Mouse (Mus musculus): ENCODE data around the gene Abcc5. TPM values are rescaled to one million over a fixed set of nuclear protein-coding genes. Genes with fewer than 3 reads are reported as not detected.
"Not testable (repeated sequence)": the region's sequence is repeated elsewhere in the genome, so short reads cannot be mapped to it uniquely, and the experiment has no call there.

Gene Abcc5
- total and polyA plus RNA-seq, 2 experiments from 2014 or later, result 26.0 to 64.3 TPM

GRCm38 (mm10) chr16:20471686-20472085, 45.5 kb upstream of the Abcc5 start:
- Histone ChIP-seq H3K4me2 (ENCODE audit: low read depth, low read length) (no peak overlapping the region), H3K9me3 (replicated peaks; ENCODE audit: control insufficient read depth, low read length) (no peaks in the 10 kb centered on the region), H3K27ac (ENCODE audit: low read depth) (no peak overlapping the region), H3K4me1 (ENCODE audit: control insufficient read depth, insufficient read depth) (0 out of 2 replicates have a peak, but pooled peaks cover 3% of the 10 kb centered on the region), H3K27me3 (ENCODE audit: control insufficient read depth, insufficient read depth, low read length) (no peaks in the 10 kb centered on the region), H3K36me3 (replicated peaks; ENCODE audit: control insufficient read depth, insufficient read depth, low read length) (no peaks in the 10 kb centered on the region), H3K4me3 (ENCODE audit: low read depth, low read length) (no peak overlapping the region), H3K9ac (replicated peaks; ENCODE audit: low read depth, low read length) (no peak overlapping the region)
- no peak for TF ChIP-seq EP300 (IDR thresholded peaks at IDR 0.05; ENCODE audit: low read depth)
- no peak for TF ChIP-seq CTCF (IDR thresholded peaks at IDR 0.05; ENCODE audit: low read depth)
- ATAC-seq (ENCODE audit: insufficient read depth, low read depth) (no peak), DNase-seq (ENCODE audit: low spot score) (no peak)
- WGBS, result 73% methylated on average over 1 of the region's 1 CpGs

- ATAC-seq (ENCODE audit: insufficient read depth, low read depth) (no peak), DNase-seq (ENCODE audit: low spot score) (no peak)
- Histone ChIP-seq H3K4me1 (ENCODE audit: control insufficient read depth, insufficient read depth) (no peaks in the 10 kb centered on the region), H3K4me2 (ENCODE audit: low read depth, low read length) (no peak overlapping the region), H3K4me3 (ENCODE audit: low read depth, low read length) (no peak overlapping the region), H3K27ac (ENCODE audit: low read depth) (no peak overlapping the region), H3K9ac (replicated peaks; ENCODE audit: low read depth, low read length) (no peak overlapping the region), H3K9me3 (replicated peaks; ENCODE audit: control insufficient read depth, low read length) (no peaks in the 10 kb centered on the region), H3K36me3 (replicated peaks; ENCODE audit: control insufficient read depth, insufficient read depth, low read length) (no peaks in the 10 kb centered on the region), H3K27me3 (ENCODE audit: control insufficient read depth, insufficient read depth, low read length) (no peaks in the 10 kb centered on the region)
- TF ChIP-seq CTCF (IDR thresholded peaks at IDR 0.05; ENCODE audit: low read depth), result no peak
- no peak for TF ChIP-seq EP300 (IDR thresholded peaks at IDR 0.05; ENCODE audit: low read depth)
- WGBS, result 89% methylated on average over 2 of the region's 2 CpGs
These were observed 44.8 kb upstream of the Abcc5 start for GRCm38 (mm10) chr16:20470981-20471380.

GRCm38 (mm10) chr16:20464725-20465124, 38.5 kb upstream of the Abcc5 start:
- Histone ChIP-seq H3K36me3 (replicated peaks; ENCODE audit: control insufficient read depth, insufficient read depth, low read length) (no peaks in the 10 kb centered on the region), H3K4me2 (ENCODE audit: low read depth, low read length) (no peak overlapping the region), H3K9me3 (replicated peaks; ENCODE audit: control insufficient read depth, low read length) (no peaks in the 10 kb centered on the region), H3K9ac (replicated peaks; ENCODE audit: low read depth, low read length) (no peak overlapping the region), H3K27ac (ENCODE audit: low read depth) (no peak overlapping the region), H3K27me3 (ENCODE audit: control insufficient read depth, insufficient read depth, low read length) (no peaks in the 10 kb centered on the region), H3K4me1 (ENCODE audit: control insufficient read depth, insufficient read depth) (no peaks in the 10 kb centered on the region), H3K4me3 (ENCODE audit: low read depth, low read length) (no peak overlapping the region)
- no peak for DNase-seq (ENCODE audit: low spot score)
- no peak for ATAC-seq (ENCODE audit: insufficient read depth, low read depth)
- TF ChIP-seq CTCF (IDR thresholded peaks at IDR 0.05; ENCODE audit: low read depth) (no peak), EP300 (IDR thresholded peaks at IDR 0.05; ENCODE audit: low read depth) (no peak)

- H3K36me3 ChIP-seq (replicated peaks; ENCODE audit: control insufficient read depth, insufficient read depth, low read length); ATAC-seq (ENCODE audit: insufficient read depth, low read depth); H3K4me2 ChIP-seq (ENCODE audit: low read depth, low read length); H3K4me3 ChIP-seq (ENCODE audit: low read depth, low read length); H3K27me3 ChIP-seq (ENCODE audit: control insufficient read depth, insufficient read depth, low read length); H3K27ac ChIP-seq (ENCODE audit: low read depth); H3K9ac ChIP-seq (replicated peaks; ENCODE audit: low read depth, low read length); H3K4me1 ChIP-seq (ENCODE audit: control insufficient read depth, insufficient read depth); DNase-seq (ENCODE audit: low spot score); H3K9me3 ChIP-seq (replicated peaks; ENCODE audit: control insufficient read depth, low read length): not testable (repeated sequence)
- WGBS, result 84% methylated on average over 5 of the region's 5 CpGs
These were observed 32.5 kb upstream of the Abcc5 start for GRCm38 (mm10) chr16:20458736-20459135.

GRCm38 (mm10) chr16:20456106-20456505, 29.9 kb upstream of the Abcc5 start:
- WGBS, result 39% methylated on average over 1 of the region's 1 CpGs
- ATAC-seq (ENCODE audit: insufficient read depth, low read depth) (no peak), DNase-seq (ENCODE audit: low spot score) (no peak)
- Histone ChIP-seq H3K4me1 (ENCODE audit: control insufficient read depth, insufficient read depth) (no peaks in the 10 kb centered on the region), H3K4me2 (ENCODE audit: low read depth, low read length) (no peak overlapping the region), H3K27ac (ENCODE audit: low read depth) (no peak overlapping the region), H3K4me3 (ENCODE audit: low read depth, low read length) (no peak overlapping the region), H3K27me3 (ENCODE audit: control insufficient read depth, insufficient read depth, low read length) (no peaks in the 10 kb centered on the region), H3K36me3 (replicated peaks; ENCODE audit: control insufficient read depth, insufficient read depth, low read length) (no peaks in the 10 kb centered on the region), H3K9ac (replicated peaks; ENCODE audit: low read depth, low read length) (no peak overlapping the region), H3K9me3 (replicated peaks; ENCODE audit: control insufficient read depth, low read length) (no peaks in the 10 kb centered on the region)
- TF ChIP-seq CTCF (IDR thresholded peaks at IDR 0.05; ENCODE audit: low read depth), result no peak
- TF ChIP-seq EP300 (IDR thresholded peaks at IDR 0.05; ENCODE audit: low read depth), result no peak

GRCm38 (mm10) chr16:20454155-20454654, 28.0 kb upstream of the Abcc5 start:
- no peak overlapping the region for H3K4me2 ChIP-seq (ENCODE audit: low read depth, low read length)
- 93% methylated on average over 6 of the region's 6 CpGs for WGBS
- no peak overlapping the region for H3K27ac ChIP-seq (ENCODE audit: low read depth)
- ATAC-seq (ENCODE audit: insufficient read depth, low read depth) (no peak), DNase-seq (ENCODE audit: low spot score) (no peak)
- no peaks in the 10 kb centered on the region for H3K9me3 ChIP-seq (replicated peaks; ENCODE audit: control insufficient read depth, low read length)
- no peak for TF ChIP-seq CTCF (IDR thresholded peaks at IDR 0.05; ENCODE audit: low read depth)
- no peak for TF ChIP-seq EP300 (IDR thresholded peaks at IDR 0.05; ENCODE audit: low read depth)
- no peaks in the 10 kb centered on the region for H3K36me3 ChIP-seq (replicated peaks; ENCODE audit: control insufficient read depth, insufficient read depth, low read length)
- H3K9ac ChIP-seq (replicated peaks; ENCODE audit: low read depth, low read length), result no peak overlapping the region
- H3K4me3 ChIP-seq (ENCODE audit: low read depth, low read length), result no peak overlapping the region
- H3K27me3 ChIP-seq (ENCODE audit: control insufficient read depth, insufficient read depth, low read length), result no peaks in the 10 kb centered on the region
- no peaks in the 10 kb centered on the region for H3K4me1 ChIP-seq (ENCODE audit: control insufficient read depth, insufficient read depth)

All from heart, postnatal 0 days (tissue).